Mouse (Mus musculus) thymus, postnatal 0 days (tissue): ENCODE results near the gene Camta2. TPM values are rescaled to one million over a fixed set of nuclear protein-coding genes. Genes with fewer than 3 reads are reported as not detected.
A peak's percentile ranks its signal among the peaks of the same experiment; 100 is the strongest.

Source experiments
- DNase-seq: peaks from one replicate; pipeline ENCODE4 v3.0.0-alpha.2; 2015; ENCODE audit warnings: low spot score
- polyA plus RNA-seq: library from polyadenylated mRNA; unstranded; fragments of >200 nt; fragmentation: Nextera tagmentation; extraction: Ambion mirVana; gene quantifications from 2 replicates; pipeline ENCODE4 v1.2.1, GENCODE M21; 2015

The Camta2 gene
- polyA plus RNA-seq, 1 experiment from 2014 or later: 6.9 TPM

GRCm38 (mm10) chr11:70664741-70665140, 23.2 kb downstream of the Camta2 start:
- no peak for DNase-seq

GRCm38 (mm10) chr11:70663957-70664356, 23.9 kb downstream of the Camta2 start:
- DNase-seq: no peak

DNA sequence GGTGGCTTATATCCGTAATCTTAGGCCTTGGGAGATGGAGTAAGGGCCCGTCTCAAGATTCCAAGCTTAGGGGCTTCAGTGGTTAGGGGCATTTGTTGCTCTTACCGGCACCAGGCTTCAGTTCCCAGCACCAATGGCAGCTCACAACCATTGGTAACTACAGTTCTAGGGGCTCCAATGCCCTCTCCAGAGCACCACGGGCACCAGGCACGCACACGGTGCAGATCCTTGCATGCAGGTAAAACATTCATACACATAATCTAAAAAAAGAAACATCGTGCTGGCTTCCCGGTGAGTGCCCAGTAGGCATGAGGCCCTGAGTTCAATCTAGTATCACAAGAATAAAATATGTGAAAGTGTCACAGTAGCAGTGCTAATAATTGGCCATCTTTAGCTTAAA, 24.8 kb downstream of the Camta2 start:
- no peak for DNase-seq

DNA sequence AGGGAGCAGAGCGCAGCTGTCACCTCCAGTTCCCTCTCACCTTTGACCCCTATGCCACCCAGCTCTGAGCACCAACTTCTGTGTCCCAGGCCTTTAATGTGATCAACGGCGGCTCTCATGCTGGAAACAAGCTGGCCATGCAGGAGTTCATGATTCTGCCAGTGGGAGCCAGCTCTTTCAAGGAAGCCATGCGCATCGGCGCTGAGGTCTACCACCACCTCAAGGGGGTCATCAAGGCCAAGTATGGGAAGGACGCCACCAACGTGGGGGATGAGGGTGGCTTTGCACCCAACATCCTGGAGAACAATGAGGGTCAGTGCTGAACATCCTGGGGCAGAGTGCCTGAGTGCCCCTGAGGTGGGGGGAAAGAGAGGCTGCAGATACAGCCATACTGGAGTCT, 27.3 kb downstream of the Camta2 start:
- no peak for DNase-seq

DNA sequence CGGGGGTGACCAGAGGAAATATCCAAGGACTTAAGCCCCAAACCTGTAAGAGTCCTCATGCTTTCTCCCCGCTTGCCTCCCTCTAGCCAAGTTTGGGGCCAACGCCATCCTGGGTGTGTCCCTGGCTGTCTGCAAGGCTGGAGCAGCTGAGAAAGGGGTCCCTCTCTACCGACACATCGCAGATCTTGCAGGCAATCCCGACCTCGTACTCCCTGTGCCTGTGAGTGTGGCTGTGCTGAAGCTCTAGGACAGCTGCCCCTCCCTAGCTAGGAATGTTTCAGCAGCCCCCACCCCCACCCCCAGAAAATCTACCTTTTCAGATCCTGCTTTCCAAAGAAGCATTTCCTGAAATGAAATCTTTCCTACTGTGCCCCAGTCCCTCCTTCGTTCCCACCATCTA, 29.0 kb downstream of the Camta2 start:
- DNase-seq: no peak

DNA sequence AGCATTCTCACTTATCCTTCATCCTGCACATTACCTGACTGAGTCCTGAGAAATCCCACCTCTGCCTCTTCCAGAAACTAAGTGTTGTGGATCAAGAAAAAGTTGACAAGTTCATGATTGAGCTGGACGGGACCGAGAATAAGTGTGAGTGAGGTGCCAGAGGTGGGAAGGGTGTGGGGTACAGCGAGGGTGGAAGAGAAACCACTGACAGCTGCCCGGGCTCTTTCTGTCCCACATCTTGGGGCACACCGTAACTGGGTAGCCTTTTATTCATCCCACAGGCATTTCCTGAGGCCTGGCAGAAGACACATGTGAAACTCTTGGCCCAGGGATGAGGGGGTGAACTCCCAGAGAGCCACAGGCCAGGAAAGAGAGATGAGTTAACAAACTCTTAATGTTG, 29.4 kb downstream of the Camta2 start:
- DNase-seq: no peak

DNA sequence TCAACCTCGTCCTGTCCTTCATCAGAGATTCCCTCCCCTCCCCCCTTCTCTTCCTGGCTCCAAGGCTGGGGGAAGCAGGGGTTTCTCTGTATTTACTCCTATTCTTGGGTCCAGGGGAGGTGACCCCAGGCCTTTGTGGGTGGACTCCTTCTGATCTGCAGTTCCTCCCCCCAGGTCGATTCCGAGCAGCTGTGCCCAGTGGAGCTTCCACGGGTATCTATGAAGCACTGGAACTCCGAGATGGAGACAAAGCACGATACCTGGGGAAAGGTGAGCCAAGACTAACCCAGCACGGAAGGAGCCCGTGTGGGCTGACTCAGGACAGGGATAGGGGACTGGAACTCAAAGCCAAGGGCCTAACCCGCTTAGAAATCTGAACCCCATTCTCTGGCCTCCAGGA, 29.9 kb downstream of the Camta2 start:
- DNase-seq: no peak

GRCm38 (mm10) chr11:70657573-70657972, 30.3 kb downstream of the Camta2 start:
- no peak for DNase-seq

GRCm38 (mm10) chr11:70656964-70657363, 30.9 kb downstream of the Camta2 start, which contains the start of gene Eno3:
Eno3 (plus strand) TSS chr11:70657202.
- no peak for DNase-seq

DNA sequence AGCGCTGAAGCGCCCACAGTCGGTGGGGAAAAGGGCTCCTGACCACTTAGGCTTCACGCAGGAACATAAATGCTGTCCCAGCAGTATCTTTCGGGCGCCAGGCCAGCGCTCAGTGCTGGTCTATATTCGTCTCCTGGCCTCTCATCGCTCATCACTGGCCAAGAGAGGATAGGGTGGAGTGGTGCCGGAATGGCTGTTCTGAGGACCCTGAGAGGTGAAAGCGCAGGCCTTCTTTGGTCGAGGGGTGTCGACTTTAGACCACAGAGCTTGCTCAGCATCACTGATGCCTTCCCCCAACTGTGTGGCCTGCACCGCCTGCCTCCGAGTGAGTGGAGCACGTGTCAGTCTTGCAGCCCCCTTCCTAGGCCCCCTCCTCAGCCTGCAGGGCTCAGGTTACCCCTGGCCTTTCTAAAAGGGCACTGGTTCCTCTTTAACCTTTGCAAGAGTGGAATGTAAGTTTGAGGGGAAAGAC, 31.4 kb downstream of the Camta2 start:
- no peak for DNase-seq

GRCm38 (mm10) chr11:70655571-70656455, 32.1 kb downstream of the Camta2 start:
- peak; percentile 22 for DNase-seq

GRCm38 (mm10) chr11:70654923-70655570, 32.9 kb downstream of the Camta2 start:
- DNase-seq: peak; percentile 84

DNA sequence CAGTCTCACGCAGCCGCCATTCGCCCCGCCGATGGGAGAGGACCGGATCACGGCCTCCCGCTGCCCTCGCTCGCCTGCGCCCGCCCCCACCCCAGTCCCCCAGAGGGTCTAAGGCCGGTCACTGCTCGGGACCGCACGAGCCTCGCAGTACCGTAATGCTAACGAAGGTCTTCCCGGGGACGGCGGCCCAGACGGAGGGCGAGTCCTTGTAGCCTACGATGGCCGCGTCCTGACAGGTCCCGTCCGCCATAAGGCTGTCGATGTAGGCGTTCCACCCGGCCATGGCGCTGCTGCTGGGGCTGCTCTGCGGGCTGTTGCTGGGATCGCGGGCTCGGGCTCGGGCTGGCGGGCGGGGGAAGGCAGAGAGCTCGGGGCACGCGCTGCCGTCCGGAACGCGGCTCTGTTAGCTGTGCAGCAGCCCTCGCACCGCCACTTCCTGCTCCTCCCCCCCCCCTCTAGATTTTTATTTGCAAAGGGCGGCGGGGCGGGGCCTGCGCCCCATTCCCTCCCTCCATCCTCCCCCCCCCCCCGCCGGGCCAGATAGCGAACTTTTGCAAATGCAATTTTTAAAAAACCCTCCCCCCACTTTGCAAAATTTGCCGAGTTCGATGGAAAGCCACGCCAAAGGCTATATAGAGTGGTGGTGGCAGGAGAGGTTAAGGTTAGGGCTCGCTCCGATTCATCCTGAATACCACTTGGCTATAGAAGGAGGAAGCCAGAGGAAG, 33.5 kb downstream of the Camta2 start, which contains the start of gene Pfn1:
Gene Pfn1, minus strand, starts transcription at position 447 of the 725 bp plus-strand sequence.
- peak; percentile 91 for DNase-seq

DNA sequence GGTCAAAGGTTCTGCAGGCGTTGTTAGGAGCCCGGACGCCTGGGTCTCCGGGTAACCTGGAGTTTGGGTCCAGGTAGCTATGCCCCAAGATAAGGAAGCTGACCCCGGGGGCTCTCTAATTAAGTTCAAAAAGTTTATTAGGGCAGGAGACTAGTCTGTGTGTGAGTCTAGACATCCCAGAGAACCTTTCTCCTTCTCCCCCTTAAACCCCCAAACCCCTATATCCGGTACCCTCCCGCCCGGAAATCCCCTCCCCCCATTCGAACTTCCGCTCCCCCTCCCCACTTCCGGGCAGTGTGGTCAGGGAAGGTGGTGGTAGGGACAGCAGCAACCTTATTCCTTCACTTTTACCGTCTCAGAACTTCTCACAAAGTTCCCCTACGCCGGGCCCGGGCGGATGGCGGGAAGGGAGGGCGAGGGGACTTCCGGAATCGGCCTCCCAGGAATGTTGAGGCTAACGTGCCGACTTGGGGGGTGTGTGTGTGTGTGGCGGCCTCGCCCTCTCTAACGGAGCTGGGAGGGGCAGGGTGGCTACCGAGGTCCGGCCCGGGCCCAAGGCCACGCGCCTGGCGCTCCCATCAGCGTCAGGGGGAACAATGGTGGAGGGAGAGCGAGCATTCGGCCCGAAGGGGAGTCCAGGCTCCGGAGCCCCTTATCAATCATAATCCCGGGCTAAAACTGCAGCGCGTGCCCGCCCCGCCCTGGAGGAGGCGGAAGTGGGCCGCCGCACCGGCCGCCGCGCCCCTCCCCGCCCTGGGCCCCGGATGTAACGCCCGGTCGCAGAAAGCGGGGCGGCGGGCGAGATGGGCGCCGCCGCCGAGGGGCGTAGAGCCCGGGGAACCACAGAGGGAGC, 34.3 kb downstream of the Camta2 start:
- peak; percentile 82 for DNase-seq

DNA sequence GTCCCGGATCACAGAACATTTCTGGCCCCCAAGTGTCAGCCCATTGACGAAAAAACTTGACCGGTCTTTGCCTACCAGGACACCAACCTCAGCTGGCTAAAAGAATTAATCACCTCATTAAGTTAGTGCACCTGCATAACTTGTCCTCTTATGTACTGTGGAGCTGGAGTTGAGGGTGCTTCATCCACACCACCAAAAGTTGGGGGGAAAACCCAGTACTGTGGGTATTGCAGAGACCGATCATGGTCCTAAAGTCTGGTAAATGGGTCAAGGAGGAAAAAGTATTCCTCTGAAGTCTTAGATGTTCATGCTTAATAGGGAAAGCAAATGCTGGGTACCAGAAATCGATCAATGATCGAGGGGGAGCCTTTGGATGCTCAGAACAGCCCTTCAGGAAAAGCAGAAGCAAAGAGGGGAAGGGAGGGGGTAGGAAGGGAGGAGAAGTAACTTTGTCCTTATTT, 35.0 kb downstream of the Camta2 start:
- no peak for DNase-seq

DNA sequence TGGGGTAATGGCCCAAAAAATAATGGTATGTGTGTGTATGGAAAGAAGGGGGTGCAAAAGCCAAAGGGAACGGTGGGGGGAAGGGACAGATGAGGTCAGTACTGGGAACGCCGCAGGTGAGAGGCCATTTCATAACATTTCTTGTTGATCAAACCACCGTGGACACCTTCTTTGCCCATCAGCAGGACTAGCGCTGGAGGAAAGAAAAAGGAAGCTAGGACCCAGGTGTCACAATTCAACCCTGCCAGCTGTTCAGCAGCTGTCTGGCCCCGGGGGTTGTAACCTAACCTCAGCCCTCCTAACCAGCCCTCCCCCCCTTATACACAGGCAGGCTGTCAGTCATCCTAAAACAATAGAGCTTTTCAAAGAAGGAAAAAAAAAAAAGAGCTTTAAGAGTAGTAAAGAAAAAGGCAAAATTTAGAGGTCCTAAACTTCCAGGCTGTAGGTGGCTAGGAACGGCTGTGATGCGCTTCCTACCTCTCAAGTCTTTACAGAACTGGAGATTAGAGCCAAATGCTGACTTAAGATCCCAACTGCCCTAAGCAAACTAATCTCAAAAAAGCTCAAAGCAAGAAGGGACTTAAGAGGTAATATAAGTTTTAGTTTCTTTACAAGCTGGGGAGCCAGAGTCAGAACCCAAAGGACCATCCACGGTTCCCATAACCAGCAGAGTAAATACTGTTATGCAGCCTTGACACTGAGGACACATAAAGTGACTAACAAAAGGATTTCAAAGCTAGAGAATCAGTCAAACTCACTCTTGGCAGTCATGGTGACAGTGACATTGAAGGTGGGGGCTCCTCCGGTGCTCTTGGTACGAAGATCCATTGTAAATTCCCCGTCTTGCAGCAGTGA, 35.6 kb downstream of the Camta2 start:
- DNase-seq: peak; percentile 81

GRCm38 (mm10) chr11:70651391-70651790, 36.5 kb downstream of the Camta2 start:
- DNase-seq: no peak

- peak; percentile 68 for DNase-seq
Observed at GRCm38 (mm10) chr11:70650322-70651175, 37.4 kb downstream of the Camta2 start.
